Mouse (Mus musculus) liver, embryonic 11.5 days (tissue): ENCODE data around the gene Mmab. TPM values are rescaled to one million over a fixed set of nuclear protein-coding genes. Genes with fewer than 3 reads are reported as not detected.

Experiments
- ATAC-seq: fragments of 200-750 bp; cut with Nextera tagmentation; replicated peaks from 2 replicates; pipeline ENCODE4 v1.8.0; 2017; ENCODE audit warnings: moderate number of reproducible peaks, mild to moderate bottlenecking, moderate TSS enrichment, moderate library complexity; ENCODE audit not compliant: low FRiP score
- DNase-seq: peaks from one replicate; pipeline ENCODE4 v3.0.0-alpha.2; 2017; ENCODE audit warnings: low spot score
- H3K27ac ChIP-seq: fragments of 300-500 bp; sonication (generic); 2 replicates; pipeline ENCODE4 v1.5.1; 2014; ENCODE audit warnings: mild to moderate bottlenecking, low read depth, low read length, control low read depth
- H3K27me3 ChIP-seq: fragments of 300-500 bp; sonication (generic); replicated peaks from 2 replicates; pipeline ENCODE4 v1.6.1; 2014; ENCODE audit warnings: low read length, mixed read lengths; ENCODE audit not compliant: control insufficient read depth, insufficient read depth
- H3K36me3 ChIP-seq: fragments of 300-500 bp; sonication (generic); 2 replicates; pipeline ENCODE4 v1.6.1; 2014; ENCODE audit warnings: mild to moderate bottlenecking, low read length, moderate library complexity, mixed read lengths; ENCODE audit not compliant: control insufficient read depth, insufficient read depth
- H3K4me1 ChIP-seq: fragments of 300-500 bp; sonication (generic); replicated peaks from 2 replicates; pipeline ENCODE4 v1.6.1; 2014; ENCODE audit warnings: low read length, mixed read lengths; ENCODE audit not compliant: control insufficient read depth, insufficient read depth
- H3K4me2 ChIP-seq: fragments of 300-500 bp; sonication (generic); 2 replicates; pipeline ENCODE4 v1.6.1; 2014; ENCODE audit warnings: mild to moderate bottlenecking, control low read depth, moderate library complexity
- H3K4me3 ChIP-seq: fragments of 300-500 bp; sonication (generic); 2 replicates; pipeline ENCODE4 v1.5.1; 2014; ENCODE audit warnings: low read depth, low read length, control low read depth
- H3K9ac ChIP-seq: fragments of 300-500 bp; sonication (generic); 2 replicates; pipeline ENCODE4 v1.6.1; 2014; ENCODE audit warnings: low read depth, low read length, control low read depth
- H3K9me3 ChIP-seq: fragments of 300-500 bp; sonication (generic); 2 replicates; pipeline ENCODE4 v1.6.1; 2016; ENCODE audit warnings: low read length, inconsistent platforms, mixed read lengths; ENCODE audit not compliant: control insufficient read depth
- WGBS: fragments of 180-500 bp; shearing (Covaris S2); extraction: QIAGEN DNeasy Blood & Tissue Kit; methylation state at CpG from one replicate; pipeline ENCODE4 v1.1.7; 2014; 5-methylcytosine and 5-hydroxymethylcytosine counted together
- polyA plus RNA-seq: library from polyadenylated mRNA; unstranded; fragments of >200 nt; fragmentation: Nextera tagmentation; extraction: Ambion mirVana; gene quantifications from 2 replicates; pipeline ENCODE4 v1.2.1, GENCODE M21; 2014

Mmab gene
- 27.9 and 29.5 TPM in 2 replicates for polyA plus RNA-seq

DNA sequence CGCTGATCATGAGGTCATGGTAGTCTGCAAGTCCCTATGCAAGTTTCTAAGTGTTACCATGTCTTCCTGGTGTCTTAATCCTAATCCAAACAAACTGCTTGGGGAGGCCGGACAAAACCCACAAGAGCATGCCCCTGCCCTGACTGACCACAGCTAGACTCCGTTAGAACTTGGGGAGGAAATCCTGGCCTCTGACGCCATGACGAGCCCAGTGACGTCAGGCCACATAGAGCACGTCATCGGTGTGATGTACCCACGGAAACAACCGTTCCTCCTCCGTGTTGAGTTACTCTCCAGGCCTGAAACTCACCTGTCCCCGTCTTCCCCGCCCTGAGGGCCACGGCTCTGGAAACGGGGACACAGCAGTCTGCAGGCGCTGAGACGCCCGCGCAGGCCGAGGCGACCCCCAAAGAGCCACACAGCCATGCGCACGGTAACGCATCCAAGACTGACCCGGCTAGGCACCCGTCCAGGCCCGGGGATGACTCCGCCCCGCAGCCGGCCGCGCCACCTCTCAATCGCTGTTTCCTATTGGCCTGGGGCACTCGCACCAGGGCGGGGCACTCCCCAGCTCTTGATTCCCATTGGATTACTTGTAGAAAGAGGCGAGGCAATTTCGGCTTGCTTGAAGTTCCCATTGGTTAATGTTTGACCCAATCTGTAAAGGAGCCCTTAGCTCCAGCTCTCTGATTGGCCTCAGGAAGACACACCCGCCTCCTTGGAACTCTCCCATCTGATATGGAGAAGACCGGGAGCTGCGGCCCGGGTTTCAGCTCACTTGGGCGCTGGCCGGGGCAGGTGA is at the start of gene Mmab, which contains the start of gene Mvk:
Gene Mmab, minus strand, starts transcription at position 495 of the 802 bp plus-strand sequence.
Gene Mvk, plus strand, starts transcription at position 704 of the 802 bp plus-strand sequence.
- peaks cover 14% of the 10 kb centered on the region; the same call in 1 of the 2 replicates for H3K4me1 ChIP-seq
- no peaks in the 10 kb centered on the region for H3K9me3 ChIP-seq
- peak; percentile 98 for DNase-seq
- 2% methylated on average over 43 of the region's 43 CpGs for WGBS
- peak; percentile 98 for ATAC-seq
- H3K4me3 ChIP-seq = peak within 1 kb of the TSS; percentile 62
- H3K9ac ChIP-seq = peak within 1 kb of the TSS; percentile 68
- no peaks in the 10 kb centered on the region for H3K27me3 ChIP-seq
- H3K27ac ChIP-seq = peak within 1 kb of the TSS; percentile 56; the same call in 1 of the 2 replicates
- peak within 1 kb of the TSS; percentile 81 for H3K4me2 ChIP-seq
- peaks cover 4% of the 10 kb centered on the region; the same call in 1 of the 2 replicates for H3K36me3 ChIP-seq

DNA sequence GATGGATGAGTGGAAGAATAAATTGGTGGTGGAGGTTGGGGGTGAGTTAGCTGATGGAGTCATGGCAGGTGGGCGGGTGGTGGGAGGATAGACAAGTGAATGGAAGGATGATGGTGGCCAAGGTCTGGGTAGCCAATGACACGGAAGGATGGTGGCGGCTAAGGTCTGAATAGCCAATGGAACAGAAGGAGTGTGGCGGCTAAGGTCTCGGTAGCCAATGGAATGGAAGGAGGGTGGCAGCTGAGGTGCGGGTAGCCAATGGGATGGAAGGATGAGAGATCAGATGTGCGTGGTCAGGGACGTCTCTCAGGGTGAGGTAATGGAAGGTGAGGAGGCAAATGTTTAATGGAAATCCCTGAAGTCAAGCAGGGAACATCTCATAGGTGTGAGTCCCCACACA is 46.4 kb upstream of the Mmab start:
- H3K27me3 ChIP-seq = 0 out of 2 replicates have a peak, but pooled peaks cover 2% of the 10 kb centered on the region
- ATAC-seq = no peak
- no peaks in the 10 kb centered on the region for H3K36me3 ChIP-seq
- H3K27ac ChIP-seq = no peak overlapping the region
- H3K4me3 ChIP-seq = no peak overlapping the region
- H3K4me2 ChIP-seq = no peak overlapping the region
- no peaks in the 10 kb centered on the region for H3K9me3 ChIP-seq
- WGBS = 88% methylated on average over 8 of the region's 8 CpGs
- H3K9ac ChIP-seq = no peak overlapping the region
- H3K4me1 ChIP-seq = no peaks in the 10 kb centered on the region
- no peak for DNase-seq

DNA sequence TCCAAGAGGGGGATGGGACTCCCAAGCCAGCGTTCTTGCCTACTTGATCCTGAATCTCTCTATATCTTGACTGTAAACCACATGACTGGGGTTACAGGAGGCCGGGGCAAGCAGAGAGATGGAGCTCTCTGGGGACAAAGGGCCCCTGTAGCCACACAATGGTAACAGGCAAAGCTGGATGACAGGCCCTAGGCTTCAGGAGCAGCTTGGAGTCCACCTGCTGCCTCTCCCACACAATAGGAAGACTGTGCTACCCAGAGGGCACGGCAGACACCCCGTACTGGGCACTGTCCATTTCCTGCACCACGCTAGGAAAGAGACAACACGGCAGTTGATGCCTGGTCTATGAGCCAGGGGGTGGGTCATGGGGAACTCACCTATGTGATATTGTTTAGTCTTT is 45.7 kb upstream of the Mmab start:
- H3K9ac ChIP-seq = no peak overlapping the region
- DNase-seq (no peak), ATAC-seq (no peak)
- 81% methylated on average over 6 of the region's 6 CpGs for WGBS
- H3K4me2 ChIP-seq = no peak overlapping the region
- H3K4me1 ChIP-seq = no peaks in the 10 kb centered on the region
- H3K27me3 ChIP-seq = 0 out of 2 replicates have a peak, but pooled peaks cover 3% of the 10 kb centered on the region
- H3K36me3 ChIP-seq = no peaks in the 10 kb centered on the region
- no peak overlapping the region for H3K4me3 ChIP-seq
- no peaks in the 10 kb centered on the region for H3K9me3 ChIP-seq
- H3K27ac ChIP-seq = no peak overlapping the region

DNA sequence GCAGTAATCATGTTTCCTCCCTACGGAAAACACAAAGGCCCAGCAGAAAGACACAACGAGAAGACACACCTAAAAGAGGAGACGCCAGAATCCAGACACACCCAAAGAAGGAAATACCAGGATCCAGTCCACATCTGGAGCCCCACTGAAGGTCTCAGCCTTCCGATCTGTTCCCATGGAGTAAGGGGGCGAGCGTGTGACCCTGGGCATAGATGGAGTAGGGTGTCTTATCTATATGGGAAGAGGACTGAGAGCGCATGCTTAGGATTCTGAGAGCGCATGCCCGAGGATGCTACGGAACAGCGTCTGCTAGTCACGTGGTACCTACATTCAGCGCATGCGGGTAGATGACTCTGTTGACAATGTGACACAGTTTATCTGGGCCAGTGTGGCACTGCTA is 41.8 kb upstream of the Mmab start:
- no peak for ATAC-seq
- H3K9ac ChIP-seq = no peak overlapping the region
- no peak overlapping the region for H3K4me3 ChIP-seq
- 0 out of 2 replicates have a peak, but pooled peaks cover 3% of the 10 kb centered on the region for H3K27me3 ChIP-seq
- H3K36me3 ChIP-seq = no peaks in the 10 kb centered on the region
- DNase-seq = no peak
- no peak overlapping the region for H3K27ac ChIP-seq
- 78% methylated on average over 14 of the region's 14 CpGs for WGBS
- H3K9me3 ChIP-seq = no peaks in the 10 kb centered on the region
- no peak overlapping the region for H3K4me2 ChIP-seq
- no peaks in the 10 kb centered on the region for H3K4me1 ChIP-seq

DNA sequence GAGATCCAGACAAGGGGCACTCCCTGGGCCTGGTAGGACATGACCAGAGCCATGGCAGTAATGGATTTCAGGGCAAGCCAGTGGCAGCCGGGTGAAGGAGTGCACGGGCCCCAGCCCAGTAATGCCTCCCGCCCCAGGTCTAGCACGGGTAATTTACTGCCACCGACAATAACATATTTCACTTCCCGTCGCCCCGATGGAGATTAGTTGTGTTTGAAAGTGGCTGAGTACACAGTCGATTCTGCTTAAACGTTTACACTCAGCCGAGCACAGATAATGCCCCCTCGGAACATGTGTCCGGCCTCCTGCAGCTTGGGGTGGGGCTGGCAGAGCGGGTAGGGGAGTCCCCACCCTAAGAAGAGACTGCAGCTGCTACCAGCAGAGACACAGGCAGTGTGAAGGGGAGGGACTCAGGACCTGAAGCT is 38.7 kb upstream of the Mmab start:
- WGBS = 35% methylated on average over 14 of the region's 14 CpGs
- no peaks in the 10 kb centered on the region for H3K9me3 ChIP-seq
- ATAC-seq = no peak
- no peak overlapping the region for H3K9ac ChIP-seq
- 0 out of 2 replicates have a peak, but pooled peaks cover 3% of the 10 kb centered on the region for H3K27me3 ChIP-seq
- no peak overlapping the region for H3K4me3 ChIP-seq
- no peaks in the 10 kb centered on the region for H3K36me3 ChIP-seq
- no peak for DNase-seq
- no peak overlapping the region for H3K27ac ChIP-seq
- H3K4me1 ChIP-seq = no peaks in the 10 kb centered on the region
- H3K4me2 ChIP-seq = no peak overlapping the region

DNA sequence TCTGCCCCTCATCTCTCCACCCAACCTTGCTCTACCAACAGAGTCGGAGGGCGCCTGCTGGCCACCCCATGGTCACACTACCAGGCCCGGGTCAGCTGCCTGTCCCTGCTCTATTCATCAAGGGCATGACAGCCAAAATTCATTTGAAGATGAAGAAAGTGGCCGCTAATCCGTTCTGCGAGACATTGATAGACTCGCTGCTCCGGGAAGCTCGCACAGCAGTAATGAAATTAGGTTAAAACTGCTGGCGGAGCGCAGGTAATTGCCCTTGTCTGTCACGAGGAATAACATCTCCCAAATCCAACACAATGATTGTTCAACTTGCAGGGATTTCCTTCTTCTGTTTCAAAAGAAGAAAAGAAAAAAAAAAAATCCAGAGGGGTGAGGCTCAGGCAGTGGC is 34.4 kb upstream of the Mmab start:
- DNase-seq (no peak), ATAC-seq (no peak)
- Histone ChIP-seq H3K4me1 (no peaks in the 10 kb centered on the region; the same call in 1 of the 2 replicates), H3K27me3 (no peaks in the 10 kb centered on the region), H3K27ac (no peak overlapping the region), H3K9ac (no peak overlapping the region), H3K4me2 (no peak overlapping the region), H3K4me3 (no peak overlapping the region), H3K36me3 (no peaks in the 10 kb centered on the region), H3K9me3 (no peaks in the 10 kb centered on the region)
- WGBS = 83% methylated on average over 12 of the region's 12 CpGs

DNA sequence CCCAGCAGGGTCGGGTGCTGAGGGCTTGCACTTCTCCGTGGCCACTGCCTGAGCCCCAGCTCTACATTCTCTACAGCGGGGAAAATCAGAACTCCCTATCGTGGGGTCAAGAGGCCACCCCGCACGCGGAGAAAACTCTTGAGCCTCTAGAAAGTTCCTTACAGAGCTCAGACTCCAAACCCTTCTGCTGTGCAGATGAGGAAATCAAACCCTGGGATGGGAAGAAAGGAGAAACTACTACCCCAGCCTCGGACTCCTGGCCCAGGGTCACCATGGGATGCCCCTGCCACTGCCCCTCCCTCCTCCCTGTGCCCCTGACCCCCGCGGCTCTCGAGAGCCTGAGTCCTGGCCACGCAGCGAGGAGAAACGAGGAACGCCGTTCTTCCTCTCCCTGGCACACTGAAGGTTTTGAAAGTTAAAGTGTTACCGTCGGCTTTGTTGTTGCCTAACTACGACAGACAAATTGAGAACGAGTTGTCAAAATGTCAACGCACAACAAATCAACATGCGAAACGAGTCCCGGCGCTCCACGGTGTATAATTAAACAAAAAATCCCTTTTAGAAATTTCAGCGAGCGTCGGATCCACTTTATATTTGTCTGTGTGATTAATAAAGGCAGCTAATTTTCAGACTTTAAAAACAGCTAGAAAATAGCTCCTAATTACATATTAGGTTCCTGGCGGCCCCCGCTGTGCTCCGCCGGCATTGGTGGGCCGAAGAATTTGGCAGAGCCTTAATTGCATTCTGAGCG is 31.1 kb upstream of the Mmab start:
- no peaks in the 10 kb centered on the region; the same call in 1 of the 2 replicates for H3K4me1 ChIP-seq
- ATAC-seq = no peak
- H3K36me3 ChIP-seq = no peaks in the 10 kb centered on the region
- 58% methylated on average over 35 of the region's 35 CpGs for WGBS
- no peak overlapping the region for H3K4me3 ChIP-seq
- no peaks in the 10 kb centered on the region for H3K27me3 ChIP-seq
- no peak overlapping the region for H3K9ac ChIP-seq
- H3K27ac ChIP-seq = no peak overlapping the region
- H3K9me3 ChIP-seq = no peaks in the 10 kb centered on the region
- H3K4me2 ChIP-seq = no peak overlapping the region
- DNase-seq = no peak

DNA sequence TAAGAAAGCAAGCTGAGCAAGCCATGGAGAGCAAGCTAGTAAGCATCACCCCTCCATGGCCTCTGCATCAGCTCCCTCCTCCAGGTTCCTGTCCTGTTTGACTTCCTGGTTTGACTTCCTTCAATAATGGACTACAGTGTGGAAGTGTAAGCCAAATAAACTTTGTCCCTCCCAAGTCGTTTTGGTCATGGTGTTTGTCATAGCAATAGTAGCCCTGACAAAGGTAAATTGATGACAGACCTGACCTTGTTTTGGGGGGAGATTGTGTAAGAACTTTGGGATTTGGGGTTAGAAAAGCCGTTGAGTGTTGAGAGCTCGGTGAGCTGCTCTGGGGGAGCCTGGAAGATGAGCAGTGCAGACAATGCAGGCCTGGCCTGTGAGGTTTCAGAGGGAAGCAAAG is 26.5 kb upstream of the Mmab start:
- no peaks in the 10 kb centered on the region; the same call in 1 of the 2 replicates for H3K27me3 ChIP-seq
- H3K36me3 ChIP-seq = no peaks in the 10 kb centered on the region
- H3K4me2 ChIP-seq = no peak overlapping the region
- H3K27ac ChIP-seq = no peak overlapping the region
- H3K4me1 ChIP-seq = peaks cover 13% of the 10 kb centered on the region
- H3K9me3 ChIP-seq = no peaks in the 10 kb centered on the region
- no peak for ATAC-seq
- H3K4me3 ChIP-seq = no peak overlapping the region
- 57% methylated on average over 3 of the region's 3 CpGs for WGBS
- DNase-seq = no peak
- no peak overlapping the region for H3K9ac ChIP-seq
